Mouse (Mus musculus) stomach, embryonic 16.5 days (tissue): ENCODE results near the gene Tbc1d22b. TPM values are rescaled to one million over a fixed set of nuclear protein-coding genes. Genes with fewer than 3 reads are reported as not detected.
A peak's percentile ranks its signal among the peaks of the same experiment; 100 is the strongest.
"Not testable (repeated sequence)": the region's sequence is repeated elsewhere in the genome, so short reads cannot be mapped to it uniquely, and the experiment has no call there.

Experiments used
- ATAC-seq: fragments of 200-750 bp; cut with Nextera tagmentation; 2 replicates; pipeline ENCODE4 v1.8.0; 2017; ENCODE audit warnings: moderate number of reproducible peaks, moderate TSS enrichment; ENCODE audit not compliant: insufficient read depth, low FRiP score
- H3K27ac ChIP-seq: fragments of 300-500 bp; sonication (generic); 2 replicates; pipeline ENCODE4 v1.5.1; 2014; ENCODE audit warnings: low read length
- H3K27me3 ChIP-seq: fragments of 300-500 bp; sonication (generic); 2 replicates; pipeline ENCODE4 v1.6.1; 2014; ENCODE audit warnings: low read length, control low read depth, mixed read lengths; ENCODE audit not compliant: control insufficient read depth, insufficient read depth
- H3K36me3 ChIP-seq: fragments of 300-500 bp; sonication (generic); 2 replicates; pipeline ENCODE4 v1.6.1; 2014; ENCODE audit warnings: low read length; ENCODE audit not compliant: control insufficient read depth, insufficient read depth
- H3K4me1 ChIP-seq: fragments of 300-500 bp; sonication (generic); 2 replicates; pipeline ENCODE4 v1.6.1; 2014; ENCODE audit warnings: low read length, control low read depth, mixed read lengths; ENCODE audit not compliant: control insufficient read depth, insufficient read depth
- H3K4me2 ChIP-seq: fragments of 300-500 bp; sonication (generic); 2 replicates; pipeline ENCODE4 v1.6.1; 2014; ENCODE audit warnings: low read depth, low read length, mixed read lengths
- H3K4me3 ChIP-seq: fragments of 300-500 bp; sonication (generic); replicated peaks from 2 replicates; pipeline ENCODE4 v1.5.1; 2014; ENCODE audit warnings: mild to moderate bottlenecking, low read length
- H3K9ac ChIP-seq: fragments of 300-500 bp; sonication (generic); 2 replicates; pipeline ENCODE4 v1.6.1; 2014; ENCODE audit warnings: low read length
- H3K9me3 ChIP-seq: fragments of 300-500 bp; sonication (generic); replicated peaks from 2 replicates; pipeline ENCODE4 v1.6.1; 2016; ENCODE audit warnings: low read length, control low read depth; ENCODE audit not compliant: control insufficient read depth
- WGBS: fragments of 180-500 bp; shearing (Covaris S2); extraction: QIAGEN DNeasy Blood & Tissue Kit; methylation state at CpG from one replicate; pipeline ENCODE4 v1.1.7; 2014; 5-methylcytosine and 5-hydroxymethylcytosine counted together
- polyA plus RNA-seq: library from polyadenylated mRNA; unstranded; fragments of >200 nt; fragmentation: Nextera tagmentation; extraction: Ambion mirVana; gene quantifications from 2 replicates; pipeline ENCODE4 v1.2.1, GENCODE M21; 2015

Tbc1d22b gene
- polyA plus RNA-seq, 1 experiment from 2014 or later: 12.2 TPM

- Histone ChIP-seq H3K36me3 (no peaks in the 10 kb centered on the region), H3K27ac (no peak overlapping the region), H3K4me3 (no peak overlapping the region), H3K9me3 (no peaks in the 10 kb centered on the region), H3K27me3 (no peaks in the 10 kb centered on the region), H3K4me2 (no peak overlapping the region), H3K9ac (no peak overlapping the region), H3K4me1 (no peaks in the 10 kb centered on the region; the same call in 1 of the 2 replicates)
- WGBS: 48% methylated on average over 8 of the region's 8 CpGs
- ATAC-seq: no peak
Measured at GRCm38 (mm10) chr17:29510691-29511090, 38.9 kb upstream of the Tbc1d22b start.

GRCm38 (mm10) chr17:29513044-29513730, 36.4 kb upstream of the Tbc1d22b start:
- H3K27ac ChIP-seq: no peak overlapping the region
- H3K4me2 ChIP-seq: no peak overlapping the region
- H3K9ac ChIP-seq: 0 out of 2 replicates have a peak overlapping the region, but pooled peaks have one; percentile 23
- H3K36me3 ChIP-seq: no peaks in the 10 kb centered on the region
- no peaks in the 10 kb centered on the region for H3K9me3 ChIP-seq
- H3K4me3 ChIP-seq: no peak overlapping the region
- H3K4me1 ChIP-seq: no peaks in the 10 kb centered on the region; the same call in 1 of the 2 replicates
- H3K27me3 ChIP-seq: no peaks in the 10 kb centered on the region
- WGBS: 26% methylated on average over 13 of the region's 13 CpGs
- peak; percentile 75; the same call in 1 of the 2 replicates for ATAC-seq

GRCm38 (mm10) chr17:29514435-29514834, 35.1 kb upstream of the Tbc1d22b start:
- H3K36me3 ChIP-seq: no peaks in the 10 kb centered on the region
- H3K27me3 ChIP-seq: no peaks in the 10 kb centered on the region
- no peak overlapping the region for H3K4me3 ChIP-seq
- no peak; the same call in 1 of the 2 replicates for ATAC-seq
- H3K4me2 ChIP-seq: no peak overlapping the region
- 1% methylated on average over 11 of the region's 11 CpGs for WGBS
- H3K27ac ChIP-seq: no peak overlapping the region
- H3K9ac ChIP-seq: no peak overlapping the region
- no peaks in the 10 kb centered on the region for H3K9me3 ChIP-seq
- H3K4me1 ChIP-seq: no peaks in the 10 kb centered on the region

- not testable (repeated sequence) for H3K4me1 ChIP-seq, H3K9ac ChIP-seq, H3K4me2 ChIP-seq, H3K4me3 ChIP-seq, H3K36me3 ChIP-seq, H3K27me3 ChIP-seq, ATAC-seq, H3K27ac ChIP-seq, H3K9me3 ChIP-seq
- 84% methylated on average over 5 of the region's 5 CpGs for WGBS
Measured at GRCm38 (mm10) chr17:29518665-29519064, 30.9 kb upstream of the Tbc1d22b start.

GRCm38 (mm10) chr17:29519731-29520130, 29.9 kb upstream of the Tbc1d22b start:
- WGBS: 74% methylated on average over 8 of the region's 8 CpGs
- no peak overlapping the region for H3K4me3 ChIP-seq
- H3K9me3 ChIP-seq: no peaks in the 10 kb centered on the region
- H3K27me3 ChIP-seq: no peaks in the 10 kb centered on the region
- no peak for ATAC-seq
- no peaks in the 10 kb centered on the region for H3K36me3 ChIP-seq
- no peak overlapping the region for H3K4me2 ChIP-seq
- H3K27ac ChIP-seq: no peak overlapping the region
- H3K9ac ChIP-seq: no peak overlapping the region
- H3K4me1 ChIP-seq: no peaks in the 10 kb centered on the region

- Histone ChIP-seq H3K27me3 (no peaks in the 10 kb centered on the region), H3K27ac (no peak overlapping the region), H3K4me1 (no peaks in the 10 kb centered on the region), H3K36me3 (no peaks in the 10 kb centered on the region), H3K9me3 (0 out of 2 replicates have a peak, but pooled peaks cover 4% of the 10 kb centered on the region), H3K4me2 (no peak overlapping the region), H3K4me3 (no peak overlapping the region), H3K9ac (no peak overlapping the region)
- WGBS: 77% methylated on average over 2 of the region's 2 CpGs
- no peak for ATAC-seq
Measured at GRCm38 (mm10) chr17:29525613-29526012, 24.0 kb upstream of the Tbc1d22b start.

- no peak overlapping the region for H3K4me3 ChIP-seq
- 0 out of 2 replicates have a peak, but pooled peaks cover 4% of the 10 kb centered on the region for H3K9me3 ChIP-seq
- H3K4me2 ChIP-seq: no peak overlapping the region
- no peak overlapping the region for H3K27ac ChIP-seq
- H3K4me1 ChIP-seq: no peaks in the 10 kb centered on the region
- no peak overlapping the region for H3K9ac ChIP-seq
- no peaks in the 10 kb centered on the region for H3K27me3 ChIP-seq
- WGBS: 69% methylated on average over 8 of the region's 8 CpGs
- no peaks in the 10 kb centered on the region for H3K36me3 ChIP-seq
- no peak for ATAC-seq
Measured at GRCm38 (mm10) chr17:29528568-29529187, 20.9 kb upstream of the Tbc1d22b start.

GRCm38 (mm10) chr17:29530508-29530907, 19.1 kb upstream of the Tbc1d22b start:
- Histone ChIP-seq H3K36me3 (no peaks in the 10 kb centered on the region), H3K9ac (no peak overlapping the region), H3K4me1 (no peaks in the 10 kb centered on the region), H3K27me3 (no peaks in the 10 kb centered on the region), H3K4me2 (no peak overlapping the region), H3K9me3 (0 out of 2 replicates have a peak, but pooled peaks cover 3% of the 10 kb centered on the region), H3K4me3 (no peak overlapping the region), H3K27ac (no peak overlapping the region)
- ATAC-seq: no peak
- 68% methylated on average over 6 of the region's 6 CpGs for WGBS

GRCm38 (mm10) chr17:29531278-29531677, 18.3 kb upstream of the Tbc1d22b start:
- Histone ChIP-seq H3K36me3 (no peaks in the 10 kb centered on the region), H3K4me2 (no peak overlapping the region), H3K4me3 (no peak overlapping the region), H3K9me3 (no peaks in the 10 kb centered on the region), H3K27me3 (no peaks in the 10 kb centered on the region), H3K4me1 (no peaks in the 10 kb centered on the region), H3K27ac (no peak overlapping the region), H3K9ac (no peak overlapping the region)
- 69% methylated on average over 9 of the region's 9 CpGs for WGBS
- no peak for ATAC-seq
